Mouse (Mus musculus): ENCODE measurements at regions not wholly inside any gene's neighbourhood (a gene's known extent, or its start where the extent isn't known, plus 50 kb on each side); places are given as distances from the start of the nearest gene placed in this dataset.

GRCm38 (mm10) chrX:98051521-98052170 is 96.9 kb upstream of the Ar start:
- DNase-seq = peak; percentile 1

- no peak for DNase-seq
Observed at GRCm38 (mm10) chrX:98052811-98053210, 95.8 kb upstream of the Ar start.

Data from adrenal gland, postnatal 10 days (tissue).